Mouse (Mus musculus) kidney, postnatal 0 days (tissue): ENCODE data around the gene Tnfaip8l1. TPM values are rescaled to one million over a fixed set of nuclear protein-coding genes. Genes with fewer than 3 reads are reported as not detected.
A peak's percentile ranks its signal among the peaks of the same experiment; 100 is the strongest.

Experiments used
- ATAC-seq: fragments of 200-750 bp; cut with Nextera tagmentation; replicated peaks from 2 replicates; pipeline ENCODE4 v1.8.0; 2017; ENCODE audit warnings: low read depth, moderate number of reproducible peaks, moderate TSS enrichment, moderate library complexity; ENCODE audit not compliant: low FRiP score
- DNase-seq: peaks from one replicate; pipeline ENCODE4 v3.0.0-alpha.2; 2016; ENCODE audit warnings: low spot score
- H3K27ac ChIP-seq: fragments of 300-500 bp; sonication (generic); 2 replicates; pipeline ENCODE4 v1.5.1; 2014; ENCODE audit warnings: mild to moderate bottlenecking
- H3K27me3 ChIP-seq: fragments of 300-500 bp; sonication (generic); 2 replicates; pipeline ENCODE4 v1.6.1; 2014; ENCODE audit warnings: low read length, mixed read lengths; ENCODE audit not compliant: insufficient read depth
- H3K36me3 ChIP-seq: fragments of 300-500 bp; sonication (generic); 2 replicates; pipeline ENCODE4 v1.6.1; 2014; ENCODE audit warnings: low read length, mixed read lengths; ENCODE audit not compliant: insufficient read depth
- H3K4me1 ChIP-seq: fragments of 300-500 bp; sonication (generic); replicated peaks from 2 replicates; pipeline ENCODE4 v1.6.1; 2014; ENCODE audit warnings: antibody characterized with exemption, low read length, mixed read lengths; ENCODE audit not compliant: insufficient read depth
- H3K4me2 ChIP-seq: fragments of 300-500 bp; sonication (generic); 2 replicates; pipeline ENCODE4 v1.6.1; 2014; ENCODE audit warnings: mild to moderate bottlenecking, low read length, moderate library complexity, mixed read lengths
- H3K4me3 ChIP-seq: fragments of 300-500 bp; sonication (generic); replicated peaks from 2 replicates; pipeline ENCODE4 v1.5.1; 2014; ENCODE audit warnings: low read depth, low read length
- H3K9ac ChIP-seq: fragments of 300-500 bp; sonication (generic); 2 replicates; pipeline ENCODE4 v1.6.1; 2014; ENCODE audit warnings: low read depth, low read length
- H3K9me3 ChIP-seq: fragments of 300-500 bp; sonication (generic); replicated peaks from 2 replicates; pipeline ENCODE4 v1.6.1; 2016; ENCODE audit warnings: low read length, inconsistent platforms, mixed read lengths
- CTCF ChIP-seq: IDR thresholded peaks from 2 replicates; pipeline ENCODE4 v1.5.1; 2016; ENCODE audit warnings: antibody characterized with exemption, low read depth, mild to moderate bottlenecking, moderate library complexity
- WGBS: fragments of 180-500 bp; shearing (Covaris S2); extraction: QIAGEN DNeasy Blood & Tissue Kit; methylation state at CpG from one replicate; pipeline ENCODE4 v1.1.7; 2014; 5-methylcytosine and 5-hydroxymethylcytosine counted together
- polyA plus RNA-seq: library from polyadenylated mRNA; unstranded; fragments of >200 nt; fragmentation: Nextera tagmentation; extraction: Ambion mirVana; gene quantifications from 2 replicates; pipeline ENCODE4 v1.2.1, GENCODE M21; 2015

Tnfaip8l1 gene
- polyA plus RNA-seq, 1 experiment from 2014 or later = 7.4 TPM

DNA sequence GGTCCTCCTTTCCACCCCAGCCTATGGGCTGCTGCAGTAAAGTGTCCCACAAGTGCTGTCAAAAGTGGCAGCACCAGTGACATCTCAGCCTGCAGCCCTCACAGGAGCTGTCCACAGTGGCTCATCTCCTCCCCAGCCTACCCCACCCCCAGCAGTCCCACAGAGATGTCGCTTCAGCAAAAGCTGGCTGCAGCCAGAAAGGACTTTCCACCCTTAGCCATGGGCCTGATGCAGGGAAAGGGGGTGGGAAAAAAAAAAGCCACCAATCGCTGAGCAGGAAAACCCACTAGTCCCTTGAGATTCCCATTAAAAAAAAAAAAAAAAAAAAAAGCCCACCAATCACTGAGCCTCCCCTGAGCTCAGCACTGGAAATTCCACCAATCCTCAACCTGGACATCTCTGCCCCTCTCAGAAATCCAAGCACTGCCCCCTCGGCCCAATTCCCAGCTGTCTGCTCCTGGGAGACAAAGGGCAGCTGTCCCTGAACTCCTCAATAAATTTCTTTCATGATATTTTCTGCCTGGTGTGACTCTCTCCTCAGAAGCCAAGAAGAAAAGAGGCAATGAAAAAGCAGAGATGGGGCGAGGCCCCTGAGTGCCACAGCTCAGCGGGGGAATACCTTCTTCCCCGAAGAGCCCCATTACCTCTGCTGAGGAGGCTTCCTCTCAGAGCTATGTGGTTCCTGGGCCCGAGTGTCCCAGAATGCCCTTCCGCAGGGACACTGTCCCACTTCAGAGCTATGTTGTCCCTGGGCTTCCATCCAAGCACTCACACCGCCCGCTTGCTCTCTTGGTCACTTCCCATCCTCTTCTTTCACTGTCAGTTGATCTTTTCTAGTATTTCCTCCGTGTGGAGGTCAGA lies 23.2 kb downstream of the Tnfaip8l1 start:
- ATAC-seq (peak; percentile 53), DNase-seq (peak; percentile 91)
- H3K9me3 ChIP-seq = no peaks in the 10 kb centered on the region
- 12% methylated on average over 11 of the region's 11 CpGs for WGBS
- H3K4me2 ChIP-seq = peak overlapping the region; percentile 18; the same call in 1 of the 2 replicates
- no peak for TF ChIP-seq CTCF
- peaks cover 4% of the 10 kb centered on the region; the same call in 1 of the 2 replicates for H3K4me1 ChIP-seq
- H3K4me3 ChIP-seq = no peak overlapping the region
- H3K36me3 ChIP-seq = peaks cover 32% of the 10 kb centered on the region; the same call in 1 of the 2 replicates
- H3K27me3 ChIP-seq = no peaks in the 10 kb centered on the region
- H3K27ac ChIP-seq = peak overlapping the region; percentile 27
- no peak overlapping the region for H3K9ac ChIP-seq

DNA sequence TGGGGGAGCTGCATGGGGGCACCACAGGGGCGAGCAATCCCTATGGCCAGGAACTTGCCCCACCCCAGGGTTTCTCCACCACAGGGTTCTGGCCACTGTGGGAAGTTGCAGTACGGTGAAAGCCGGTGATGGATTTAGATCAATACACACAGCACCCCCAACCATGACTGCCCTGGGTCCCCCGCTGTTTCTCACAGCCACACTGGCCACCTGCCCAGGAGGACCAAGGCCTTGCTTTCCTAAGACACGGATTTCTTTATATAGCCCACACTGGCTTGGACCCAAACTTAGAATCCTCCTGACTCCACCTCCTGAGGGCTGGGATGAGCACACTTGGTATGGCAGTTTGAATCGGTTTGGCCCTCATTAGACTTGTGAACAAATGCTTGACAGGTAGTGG lies 29.0 kb downstream of the Tnfaip8l1 start:
- H3K9ac ChIP-seq = no peak overlapping the region
- H3K4me2 ChIP-seq = no peak overlapping the region
- DNase-seq (no peak), ATAC-seq (no peak)
- H3K4me1 ChIP-seq = no peaks in the 10 kb centered on the region
- H3K27ac ChIP-seq = no peak overlapping the region
- WGBS = 93% methylated on average over 6 of the region's 6 CpGs
- peaks cover 49% of the 10 kb centered on the region for H3K36me3 ChIP-seq
- no peaks in the 10 kb centered on the region for H3K9me3 ChIP-seq
- no peak overlapping the region for H3K4me3 ChIP-seq
- no peak for TF ChIP-seq CTCF
- no peaks in the 10 kb centered on the region for H3K27me3 ChIP-seq

DNA sequence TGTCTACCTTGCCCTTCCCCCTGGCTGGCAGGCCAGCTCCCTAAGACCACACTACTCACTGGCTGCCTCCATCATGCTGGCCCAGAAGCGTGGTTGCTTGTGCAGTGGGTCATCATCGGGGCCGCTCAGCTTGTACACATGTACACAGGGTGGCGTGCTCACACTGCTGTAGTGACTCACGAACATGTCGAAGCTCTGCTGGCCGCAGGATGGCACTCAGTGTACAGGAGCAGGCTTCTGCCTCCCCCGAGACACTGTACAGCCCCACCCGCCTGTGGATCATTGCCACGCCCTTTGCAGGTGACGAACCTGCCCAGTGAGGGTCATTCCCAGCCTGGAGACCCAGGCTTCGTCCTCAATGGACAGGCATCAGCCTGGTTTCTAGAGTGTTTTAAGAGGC lies 32.1 kb downstream of the Tnfaip8l1 start:
- Histone ChIP-seq H3K4me3 (no peak overlapping the region), H3K4me1 (no peaks in the 10 kb centered on the region), H3K4me2 (no peak overlapping the region), H3K9ac (no peak overlapping the region), H3K36me3 (peaks cover 58% of the 10 kb centered on the region), H3K9me3 (no peaks in the 10 kb centered on the region), H3K27me3 (no peaks in the 10 kb centered on the region), H3K27ac (0 out of 2 replicates have a peak overlapping the region, but pooled peaks have one; percentile 25)
- ATAC-seq (peak; percentile 6; the same call in 1 of the 2 replicates), DNase-seq (no peak)
- no peak for TF ChIP-seq CTCF
- WGBS = 87% methylated on average over 12 of the region's 12 CpGs

DNA sequence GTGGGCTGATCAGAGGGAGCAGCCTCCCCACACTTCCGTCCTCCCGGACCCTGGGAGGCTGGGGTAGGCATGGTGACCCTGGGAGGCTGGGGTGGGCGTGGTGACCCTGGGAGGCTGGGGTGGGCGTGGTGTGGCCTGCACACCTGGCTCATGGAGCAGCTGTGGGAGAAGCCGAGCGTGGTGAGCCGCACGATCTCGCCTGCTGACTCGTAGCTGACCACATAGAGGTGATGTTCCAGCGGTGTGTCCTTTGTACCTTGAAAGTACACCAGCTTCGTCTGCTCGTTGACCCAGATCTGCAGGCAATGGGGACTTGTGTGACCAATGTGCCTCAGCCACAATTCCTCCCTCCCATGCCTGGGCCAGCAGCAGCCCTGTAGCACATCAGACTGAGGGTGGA lies 32.5 kb downstream of the Tnfaip8l1 start:
- Histone ChIP-seq H3K36me3 (peaks cover 58% of the 10 kb centered on the region), H3K9ac (no peak overlapping the region), H3K27me3 (no peaks in the 10 kb centered on the region), H3K27ac (no peak overlapping the region), H3K4me3 (no peak overlapping the region), H3K4me2 (no peak overlapping the region), H3K4me1 (no peaks in the 10 kb centered on the region), H3K9me3 (no peaks in the 10 kb centered on the region)
- peak; percentile 6 for DNase-seq
- ATAC-seq = peak; percentile 74
- 67% methylated on average over 13 of the region's 13 CpGs for WGBS
- TF ChIP-seq CTCF = no peak

DNA sequence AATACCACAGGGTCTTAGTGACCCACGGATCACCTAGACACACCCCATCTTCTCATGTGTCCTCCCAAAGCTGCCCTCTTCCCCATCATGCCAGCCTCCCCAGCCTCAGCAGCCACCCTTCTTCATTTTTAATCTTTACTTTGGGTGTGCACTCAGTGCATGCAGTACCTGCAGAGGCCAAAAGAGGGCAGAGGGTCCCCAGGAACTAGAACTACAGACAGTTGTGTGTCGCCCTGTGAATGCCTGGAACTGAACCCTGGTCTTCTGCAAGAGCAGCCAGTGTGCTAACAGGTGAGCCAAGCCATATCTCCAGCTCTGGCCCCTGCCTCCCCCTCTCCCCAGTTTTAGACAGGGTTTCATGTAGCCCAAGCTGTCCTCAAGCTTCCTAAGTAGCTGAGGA lies 34.6 kb downstream of the Tnfaip8l1 start:
- DNase-seq (no peak), ATAC-seq (no peak)
- Histone ChIP-seq H3K4me3 (no peak overlapping the region), H3K27ac (no peak overlapping the region), H3K4me1 (no peaks in the 10 kb centered on the region), H3K27me3 (no peaks in the 10 kb centered on the region), H3K36me3 (peaks cover 58% of the 10 kb centered on the region), H3K9ac (no peak overlapping the region), H3K4me2 (no peak overlapping the region), H3K9me3 (no peaks in the 10 kb centered on the region)
- WGBS = 66% methylated on average over 2 of the region's 2 CpGs
- TF ChIP-seq CTCF = peak; percentile 63

DNA sequence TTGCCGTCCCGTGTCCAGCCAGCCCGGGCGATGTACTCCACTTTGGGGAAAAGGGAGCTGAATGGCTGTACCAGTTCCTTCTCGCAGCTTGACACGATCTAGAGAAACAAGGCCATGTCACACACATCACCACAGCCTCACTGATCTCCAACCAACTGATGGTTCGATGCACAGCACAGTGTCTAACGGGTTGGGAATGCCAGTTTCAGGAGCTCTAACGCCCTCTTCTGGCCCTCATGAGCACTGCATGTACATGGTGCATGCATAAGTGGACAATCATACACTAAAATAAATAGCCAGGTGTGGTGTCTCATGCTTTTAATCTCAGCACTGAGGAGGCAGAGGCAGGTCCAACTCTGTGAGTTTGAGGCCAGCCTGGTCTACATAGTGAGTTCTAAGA lies 38.3 kb downstream of the Tnfaip8l1 start:
- no peaks in the 10 kb centered on the region for H3K4me1 ChIP-seq
- ATAC-seq (no peak), DNase-seq (no peak)
- H3K9ac ChIP-seq = no peak overlapping the region
- peaks cover 76% of the 10 kb centered on the region for H3K36me3 ChIP-seq
- peak; percentile 56 for TF ChIP-seq CTCF
- H3K27me3 ChIP-seq = no peaks in the 10 kb centered on the region
- H3K27ac ChIP-seq = no peak overlapping the region
- 86% methylated on average over 9 of the region's 9 CpGs for WGBS
- H3K9me3 ChIP-seq = no peaks in the 10 kb centered on the region
- H3K4me3 ChIP-seq = no peak overlapping the region
- H3K4me2 ChIP-seq = no peak overlapping the region
